Mouse (Mus musculus) hindbrain, embryonic 16.5 days (tissue): ENCODE data around the gene Atp6v0c. TPM values are rescaled to one million over a fixed set of nuclear protein-coding genes. Genes with fewer than 3 reads are reported as not detected.

Source experiments
- polyA plus RNA-seq: library from polyadenylated mRNA; unstranded; fragments of >200 nt; fragmentation: Nextera tagmentation; extraction: Ambion mirVana; gene quantifications from 2 replicates; pipeline ENCODE4 v1.2.1, GENCODE M21; 2015

Atp6v0c gene
- polyA plus RNA-seq, 1 experiment from 2014 or later: 1,817 TPM

Other genes starting within 250 kb of the Atp6v0c start
- gene Sbp, start 228.0 kb downstream of the Atp6v0c start, polyA plus RNA-seq: not detected in 2 replicates
- not detected in 2 replicates for gene Sbpl, start 214.4 kb downstream of the Atp6v0c start, polyA plus RNA-seq
- gene Prss30, start 189.1 kb downstream of the Atp6v0c start, polyA plus RNA-seq: not detected in 2 replicates
- not detected in 2 replicates for gene Prss22, start 171.6 kb downstream of the Atp6v0c start, polyA plus RNA-seq
- 0.12 and 0.16 TPM in 2 replicates for gene Prss27, start 131.6 kb downstream of the Atp6v0c start, polyA plus RNA-seq
- 82.0 and 89.9 TPM in 2 replicates for gene Kctd5, start 96.2 kb downstream of the Atp6v0c start, polyA plus RNA-seq
- 63.5 and 65.1 TPM in 2 replicates for gene Pdpk1, start 18.8 kb downstream of the Atp6v0c start, polyA plus RNA-seq
- gene Amdhd2, start 5.9 kb downstream of the Atp6v0c start, polyA plus RNA-seq: 35.2 and 41.0 TPM in 2 replicates
- 26.6 and 29.5 TPM in 2 replicates for gene Tbc1d24, start 35.9 kb upstream of the Atp6v0c start, polyA plus RNA-seq
- gene Ntn3, start 39.8 kb upstream of the Atp6v0c start, polyA plus RNA-seq: 4.5 and 4.6 TPM in 2 replicates
- gene Tedc2, start 51.1 kb upstream of the Atp6v0c start, polyA plus RNA-seq: 8.9 and 10.1 TPM in 2 replicates
- 14.4 and 17.6 TPM in 2 replicates for gene Ccnf, start 81.8 kb upstream of the Atp6v0c start, polyA plus RNA-seq
- gene Abca17, start 181.4 kb upstream of the Atp6v0c start, polyA plus RNA-seq: 1.2 TPM in 2 replicates
- 30.1 and 34.5 TPM in 2 replicates for gene Abca3, start 182.2 kb upstream of the Atp6v0c start, polyA plus RNA-seq
- gene Rnps1, start 244.9 kb upstream of the Atp6v0c start, polyA plus RNA-seq: 304 and 328 TPM in 2 replicates